Mouse (Mus musculus) c-Kit-negative CD71-positive TER-119-positive erythroid progenitor cells, embryonic 14.5 days (primary cell): ENCODE measurements around the gene Cic.

Source experiments
- DNase-seq: peaks from one replicate; pipeline ENCODE4 v3.0.0-alpha.2; 2013; ENCODE audit warnings: low read depth, low spot score

Gene Cic

GRCm38 (mm10) chr7:25282731-25283211 lies 15.3 kb downstream of the Cic start:
- DNase-seq: no peak

DNA sequence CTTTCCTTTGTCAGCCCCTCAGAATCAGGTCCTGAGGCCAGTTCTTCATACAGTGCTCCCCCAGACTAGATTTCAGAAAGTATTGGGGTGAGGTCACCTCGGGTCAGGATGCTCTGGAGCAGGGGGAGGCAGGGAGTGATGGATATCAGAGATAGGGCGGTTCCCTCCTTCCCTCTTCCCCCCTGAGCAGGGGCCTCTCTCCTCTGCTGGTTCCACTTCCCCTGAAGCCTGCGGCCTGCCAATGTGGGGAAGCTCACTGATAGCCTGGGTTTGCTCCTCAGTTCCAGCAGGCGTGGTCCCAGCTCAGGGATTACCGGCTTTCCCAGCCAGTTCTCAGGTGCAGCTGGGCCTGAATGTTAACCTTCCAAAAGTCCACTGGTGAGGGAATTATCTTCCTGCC lies 16.1 kb downstream of the Cic start:
- no peak for DNase-seq

- DNase-seq: no peak
These were observed 16.7 kb downstream of the Cic start for GRCm38 (mm10) chr7:25284171-25284570.

DNA sequence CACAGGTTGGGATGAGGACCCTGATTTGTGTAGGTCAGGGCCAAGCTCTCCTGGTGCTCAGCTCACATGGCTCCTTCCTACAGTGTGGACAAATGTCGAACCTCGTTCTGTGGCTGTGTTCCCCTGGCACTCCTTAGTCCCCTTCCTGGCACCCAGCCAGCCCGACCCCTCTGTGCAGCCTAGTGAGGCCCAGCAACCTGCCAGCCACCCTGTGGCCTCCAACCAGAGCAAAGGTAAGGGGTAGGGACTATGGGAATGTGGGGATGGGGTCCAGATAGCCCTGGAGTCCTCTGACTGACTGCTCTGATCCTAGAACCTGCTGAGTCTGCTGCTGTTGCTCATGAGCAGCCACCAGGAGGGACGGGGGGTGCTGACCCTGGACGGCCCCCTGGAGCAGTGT lies 17.3 kb downstream of the Cic start:
- no peak for DNase-seq

GRCm38 (mm10) chr7:25285511-25286238 lies 18.2 kb downstream of the Cic start:
- no peak for DNase-seq

GRCm38 (mm10) chr7:25286989-25287388 lies 19.5 kb downstream of the Cic start:
- no peak for DNase-seq

- DNase-seq: no peak
These were observed 20.5 kb downstream of the Cic start for GRCm38 (mm10) chr7:25288011-25288410.

GRCm38 (mm10) chr7:25288721-25289120 lies 21.2 kb downstream of the Cic start:
- DNase-seq: no peak

DNA sequence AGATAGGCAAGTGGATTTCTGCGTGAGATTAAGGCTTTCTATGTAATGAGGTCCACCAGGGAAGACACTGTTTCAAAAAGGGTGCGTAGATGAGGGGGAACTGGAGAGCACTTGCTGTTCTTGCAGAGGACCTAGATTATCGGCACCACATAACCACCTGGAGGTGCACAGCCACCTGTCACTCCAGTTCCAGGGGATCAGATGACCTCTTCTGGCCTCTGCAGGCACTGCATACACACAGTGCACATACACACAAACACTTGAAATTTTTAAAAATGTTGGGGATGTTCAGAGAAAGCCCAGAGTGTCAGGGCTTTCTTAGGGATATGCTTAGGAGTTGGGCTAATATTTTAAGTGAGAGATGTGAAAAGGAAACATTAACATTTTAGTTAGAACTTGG lies 22.4 kb downstream of the Cic start:
- DNase-seq: no peak

GRCm38 (mm10) chr7:25290463-25290862 lies 23.0 kb downstream of the Cic start:
- no peak for DNase-seq

GRCm38 (mm10) chr7:25290911-25291310 lies 23.4 kb downstream of the Cic start:
- no peak for DNase-seq

DNA sequence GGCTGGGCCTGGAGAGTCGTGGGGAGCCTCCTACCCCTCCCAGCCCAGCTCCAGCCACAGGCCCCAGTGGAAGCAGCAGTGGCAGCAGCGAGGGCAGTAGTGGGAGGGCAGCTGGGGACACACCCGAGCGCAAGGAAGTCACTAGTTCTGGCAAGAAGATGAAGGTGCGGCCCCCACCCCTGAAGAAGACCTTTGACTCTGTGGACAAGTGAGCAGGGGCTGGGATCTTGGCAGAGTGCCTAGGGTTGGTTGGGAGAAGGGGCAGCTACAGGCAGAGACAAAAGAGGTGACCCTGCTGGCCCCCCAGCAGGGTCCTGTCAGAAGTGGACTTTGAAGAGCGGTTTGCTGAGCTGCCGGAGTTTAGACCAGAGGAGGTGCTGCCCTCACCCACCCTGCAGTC lies 24.6 kb downstream of the Cic start:
- no peak for DNase-seq

DNA sequence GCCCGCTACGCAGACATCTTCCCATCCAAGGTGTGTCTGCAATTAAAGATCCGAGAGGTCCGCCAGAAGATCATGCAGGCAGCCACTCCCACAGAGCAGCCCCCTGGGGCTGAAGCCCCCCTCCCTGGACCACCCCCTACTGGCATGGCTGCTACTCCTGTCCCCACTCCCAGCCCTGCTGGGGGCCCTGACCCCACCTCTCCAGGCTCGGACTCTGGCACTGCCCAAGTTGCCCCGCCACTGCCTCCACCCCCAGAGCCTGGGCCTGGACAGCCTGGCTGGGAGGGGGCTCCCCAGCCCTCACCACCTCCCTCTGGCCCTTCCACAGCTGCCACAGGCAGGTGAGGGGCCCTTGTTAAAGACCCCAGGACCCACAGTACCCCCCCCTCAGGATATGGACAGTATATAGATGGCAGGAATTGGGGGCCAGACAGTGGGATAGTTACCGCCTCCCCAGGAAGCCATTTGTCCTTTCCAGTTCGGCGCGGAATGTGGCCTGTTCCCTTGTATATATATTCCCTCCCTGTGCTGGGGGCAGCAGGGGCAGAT lies 25.8 kb downstream of the Cic start:
- DNase-seq: no peak

DNA sequence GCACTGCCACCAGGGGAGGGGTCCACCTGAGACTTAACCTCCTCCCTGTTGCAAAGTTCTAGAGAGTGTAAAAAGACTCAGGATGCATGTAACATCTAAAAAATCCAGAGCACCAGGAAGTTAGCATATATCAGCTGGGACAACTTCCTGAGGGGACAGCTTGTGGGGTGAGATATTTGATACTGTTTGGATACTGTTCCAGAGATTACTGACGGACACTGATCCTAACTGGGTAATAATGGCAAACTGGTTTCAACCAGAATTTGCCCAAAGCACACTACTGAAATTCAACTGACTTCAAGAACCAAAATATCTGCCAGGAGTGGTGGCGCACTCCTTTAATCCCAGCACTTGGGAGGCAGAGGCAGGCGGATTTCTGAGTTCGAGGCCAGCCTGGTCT lies 27.0 kb downstream of the Cic start:
- DNase-seq: no peak

GRCm38 (mm10) chr7:25294960-25295722 lies 27.6 kb downstream of the Cic start:
- DNase-seq: no peak

DNA sequence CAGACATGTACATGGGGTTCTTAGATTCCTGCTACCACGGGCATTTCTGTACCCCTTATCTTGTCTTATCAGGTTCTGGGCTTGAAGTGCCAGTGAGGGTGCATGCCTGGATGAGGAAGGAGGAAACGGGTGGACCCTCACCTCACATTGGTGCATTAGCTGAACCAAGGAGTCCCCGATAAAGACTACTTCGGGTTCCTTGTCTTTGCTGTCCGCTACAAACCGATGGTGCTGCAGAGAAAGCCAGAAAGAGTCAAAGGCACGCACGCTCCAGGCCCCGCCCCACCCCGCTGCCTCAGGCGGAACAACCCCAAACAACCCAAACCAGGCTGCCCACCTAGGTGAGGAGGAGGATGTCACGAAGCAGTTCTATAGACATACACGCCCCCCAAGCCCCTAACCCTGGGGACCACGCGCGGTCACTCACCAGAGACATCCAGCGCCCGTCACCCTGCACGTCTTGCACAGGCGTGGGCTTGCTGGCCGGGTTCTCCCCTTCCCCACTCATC lies 29.5 kb downstream of the Cic start:
- DNase-seq: no peak

GRCm38 (mm10) chr7:25297454-25298325 lies 30.2 kb downstream of the Cic start, which contains the start of gene Pafah1b3:
Pafah1b3 (minus strand) TSS chr7:25297986.
- no peak for DNase-seq

DNA sequence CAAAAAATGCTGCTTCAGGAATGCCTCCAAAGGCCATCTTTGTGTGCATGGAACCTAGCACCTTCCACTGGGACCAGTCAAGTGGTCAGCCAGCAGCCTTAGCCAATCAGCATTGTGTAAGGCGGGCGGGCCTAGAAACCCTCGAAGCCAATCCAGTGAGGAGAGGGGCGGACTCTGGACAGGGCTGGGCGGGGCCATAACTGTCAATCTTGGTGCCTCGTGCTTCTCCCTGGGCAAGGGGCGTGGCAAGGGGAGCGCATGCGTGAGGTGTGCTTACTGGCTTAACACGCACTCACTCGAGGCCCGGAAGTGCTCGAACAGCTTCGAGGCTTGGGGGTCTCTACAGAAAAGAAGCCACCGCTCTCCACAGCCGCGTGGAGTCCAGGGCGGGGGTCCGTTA lies 33.6 kb downstream of the Cic start, which contains the start of gene Prr19:
Prr19 (plus strand) TSS at position 349 of the 400 bp plus-strand sequence.
- no peak for DNase-seq

- no peak for DNase-seq
These were observed 35.6 kb downstream of the Cic start for GRCm38 (mm10) chr7:25303003-25303684.

DNA sequence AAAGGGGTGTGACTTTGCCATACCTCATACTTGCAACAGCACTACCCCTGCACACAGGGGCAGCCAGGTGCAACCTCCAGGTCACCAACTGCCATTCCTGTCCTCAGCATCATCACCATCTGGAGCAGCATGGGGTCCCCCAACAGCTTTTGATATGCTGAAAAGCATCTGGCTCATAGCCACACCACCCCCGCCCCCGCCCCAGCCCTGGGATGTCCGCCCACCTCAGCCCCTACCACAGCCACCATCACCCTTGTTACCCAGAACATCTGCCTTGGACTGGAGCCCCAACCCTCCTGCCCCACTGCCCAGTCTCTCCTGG lies 36.1 kb downstream of the Cic start:
- DNase-seq: no peak

DNA sequence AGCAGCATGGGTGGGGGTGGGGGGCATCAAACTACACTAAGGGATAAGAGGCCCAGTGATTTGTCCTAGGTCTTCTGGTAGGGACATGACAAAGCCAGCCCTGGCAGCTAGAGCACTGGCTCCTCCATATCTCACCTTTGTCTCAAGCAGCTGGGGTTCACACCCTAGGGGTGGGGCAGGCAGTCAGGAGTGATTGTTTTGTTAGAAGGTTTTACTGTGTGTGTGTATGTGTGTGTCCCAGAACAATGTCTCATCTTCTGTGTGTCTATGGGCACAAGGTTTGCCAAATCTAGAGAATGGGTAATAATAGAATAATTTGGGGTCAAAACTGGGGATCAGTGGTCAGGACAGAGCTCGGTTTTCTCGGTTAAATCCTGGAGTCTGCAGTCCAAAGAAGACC lies 38.0 kb downstream of the Cic start:
- DNase-seq: no peak
